Mouse (Mus musculus) myocyte (in vitro differentiated cells): Measurements from ENCODE around the gene Naa15. TPM values are rescaled to one million over a fixed set of nuclear protein-coding genes. Genes with fewer than 3 reads are reported as not detected.

ENCODE experiments used
- H3K27me3 ChIP-seq: one replicate; pipeline ENCODE4 v1.6.1; 2011; ENCODE audit not compliant: control insufficient read depth, insufficient read depth, insufficient read length
- H3K36me3 ChIP-seq: one replicate; pipeline ENCODE4 v1.6.1; 2011; ENCODE audit not compliant: control insufficient read depth, insufficient read depth
- H3K4me2 ChIP-seq: one replicate; pipeline ENCODE4 v1.6.1; 2011; ENCODE audit warnings: low read depth, control low read depth
- H3K4me3 ChIP-seq: one replicate; pipeline ENCODE4 v1.5.1; 2011; ENCODE audit warnings: mild to moderate bottlenecking, control low read depth, moderate library complexity
- H3K79me2 ChIP-seq: one replicate; pipeline ENCODE4 v1.6.1; 2011; ENCODE audit not compliant: control insufficient read depth, insufficient read depth
- H3ac ChIP-seq: one replicate; pipeline ENCODE4 v1.6.1; 2011; ENCODE audit not compliant: control insufficient read depth, insufficient read length
- CEBPB ChIP-seq: IDR thresholded peaks from 2 replicates; pipeline ENCODE4 v1.6.1; 2011; ENCODE audit warnings: mild to moderate bottlenecking, moderate library complexity; ENCODE audit not compliant: poor library complexity, insufficient read depth, severe bottlenecking
- E2F4 ChIP-seq: IDR thresholded peaks from one replicate; pipeline ENCODE4 v1.6.1; 2011; ENCODE audit warnings: mild to moderate bottlenecking, control low read depth, moderate library complexity; ENCODE audit not compliant: insufficient read depth
- MAX ChIP-seq: IDR thresholded peaks from one replicate; pipeline ENCODE4 v1.6.1; 2011; ENCODE audit warnings: low read depth, mild to moderate bottlenecking, control low read depth
- MYOD1 ChIP-seq, 3 experiments: IDR thresholded peaks; one replicate each; pipeline ENCODE4 v1.6.1; 2011; ENCODE audit warnings: control low read depth in 2 of 3, low read depth in 2 of 3, mild to moderate bottlenecking in 2 of 3, moderate library complexity in 1 of 3; ENCODE audit not compliant: insufficient read length in 2 of 3, control insufficient read depth in 1 of 3
- MYOG ChIP-seq, 3 experiments: IDR thresholded peaks; one replicate each; pipeline ENCODE4 v1.6.1; 2011; ENCODE audit warnings: control low read depth in 2 of 3, low read depth in 2 of 3, mild to moderate bottlenecking in 2 of 3; ENCODE audit not compliant: insufficient read length in 2 of 3, control insufficient read depth in 1 of 3, insufficient read depth in 1 of 3
- POLR2A ChIP-seq: IDR thresholded peaks from one replicate; pipeline ENCODE4 v1.6.1; 2011; ENCODE audit warnings: low read depth, mild to moderate bottlenecking, control low read depth, moderate library complexity; ENCODE audit not compliant: insufficient read length
- POLR2AphosphoS2 ChIP-seq: IDR thresholded peaks from one replicate; pipeline ENCODE4 v1.6.1; 2011; ENCODE audit warnings: low read depth, control low read depth; ENCODE audit not compliant: insufficient read length
- REST ChIP-seq: IDR thresholded peaks from one replicate; pipeline ENCODE4 v1.6.1; 2011; ENCODE audit warnings: mild to moderate bottlenecking, control low read depth, moderate library complexity; ENCODE audit not compliant: insufficient read depth, insufficient read length
- SRF ChIP-seq: IDR thresholded peaks from one replicate; pipeline ENCODE4 v1.6.1; 2011; ENCODE audit warnings: low read depth; ENCODE audit not compliant: control insufficient read depth, insufficient read length
- TCF12 ChIP-seq: IDR thresholded peaks from one replicate; pipeline ENCODE4 v1.6.1; 2011; ENCODE audit warnings: mild to moderate bottlenecking, control low read depth; ENCODE audit not compliant: poor library complexity, insufficient read depth, severe bottlenecking
- TCF3 ChIP-seq: IDR thresholded peaks from one replicate; pipeline ENCODE4 v1.6.1; 2011; ENCODE audit warnings: low read depth, control low read depth; ENCODE audit not compliant: insufficient read length
- USF1 ChIP-seq: IDR thresholded peaks from one replicate; pipeline ENCODE4 v1.6.1; 2011; ENCODE audit warnings: low read depth, mild to moderate bottlenecking, control low read depth, moderate library complexity
- polyA plus RNA-seq: library from polyadenylated mRNA; unstranded; fragments of >200 nt; fragmentation: generic; extraction: Trizol; gene quantifications from one replicate; pipeline ENCODE4 v1.2.1, GENCODE M21; 2012; ENCODE audit warnings: missing spikeins

The Naa15 gene
- polyA plus RNA-seq, 1 experiment: 8.4 TPM

- Histone ChIP-seq H3K27me3 (no peaks in the 10 kb centered on the region), H3K4me3 (no peak overlapping the region), H3K36me3 (peaks cover 12% of the 10 kb centered on the region), H3K4me2 (no peak overlapping the region), H3ac (no peak overlapping the region), H3K79me2 (peaks cover 6% of the 10 kb centered on the region)
- TF ChIP-seq POLR2AphosphoS2: peak; percentile 61
- TF ChIP-seq MYOD1 (IDR thresholded peaks at IDR 0.05; ENCODE audit: control insufficient read depth in 1 of 3, insufficient read length in 2 of 3, low read depth in 2 of 3): no peak
- TF ChIP-seq POLR2A: no peak
Observed at GRCm38 (mm10) chr3:51402628-51403027, 12.3 kb upstream of the Naa15 start.

- TF ChIP-seq MYOG (IDR thresholded peaks at IDR 0.05; ENCODE audit: control insufficient read depth in 1 of 3, insufficient read depth in 1 of 3, insufficient read length in 2 of 3, low read depth in 2 of 3): no peak
- no peak for TF ChIP-seq TCF12
- TF ChIP-seq TCF3: no peak
- TF ChIP-seq SRF: no peak
- TF ChIP-seq MAX: no peak
- no peak for TF ChIP-seq CEBPB
- Histone ChIP-seq H3K79me2 (peaks cover 14% of the 10 kb centered on the region), H3K4me3 (peak overlapping the region; percentile 92), H3K4me2 (peak overlapping the region; percentile 84), H3K36me3 (peaks cover 8% of the 10 kb centered on the region), H3K27me3 (no peaks in the 10 kb centered on the region), H3ac (peak overlapping the region; percentile 62)
Observed at GRCm38 (mm10) chr3:51407870-51408560, 6.9 kb upstream of the Naa15 start.

GRCm38 (mm10) chr3:51408561-51409183 is 6.3 kb upstream of the Naa15 start, which contains the start of gene Ndufc1:
Ndufc1 (minus strand) TSS chr3:51408988.
- peak within 1 kb of the TSS; percentile 62 for H3ac ChIP-seq
- TF ChIP-seq TCF3: no peak
- no peak for TF ChIP-seq E2F4
- peak in 1 of 3 experiments; percentile 22 for TF ChIP-seq MYOD1 (IDR thresholded peaks at IDR 0.05; ENCODE audit: control insufficient read depth in 1 of 3, insufficient read length in 2 of 3, low read depth in 2 of 3)
- no peak for TF ChIP-seq TCF12
- TF ChIP-seq POLR2AphosphoS2: peak; percentile 98
- TF ChIP-seq MYOG (IDR thresholded peaks at IDR 0.05; ENCODE audit: control insufficient read depth in 1 of 3, insufficient read depth in 1 of 3, insufficient read length in 2 of 3, low read depth in 2 of 3): peak in 1 of 3 experiments; percentile 31
- TF ChIP-seq POLR2A: peak; percentile 99
- no peak for TF ChIP-seq MAX
- TF ChIP-seq REST: no peak
- no peak for TF ChIP-seq CEBPB
- TF ChIP-seq USF1: no peak
- peak within 1 kb of the TSS; percentile 92 for H3K4me3 ChIP-seq
- peak within 1 kb of the TSS; percentile 87 for H3K4me2 ChIP-seq
- H3K36me3 ChIP-seq: peaks cover 8% of the 10 kb centered on the region
- H3K27me3 ChIP-seq: no peaks in the 10 kb centered on the region
- peaks cover 14% of the 10 kb centered on the region for H3K79me2 ChIP-seq

GRCm38 (mm10) chr3:51412457-51412856 is 2.5 kb upstream of the Naa15 start:
- Histone ChIP-seq H3K36me3 (no peaks in the 10 kb centered on the region), H3ac (no peak overlapping the region), H3K4me2 (no peak overlapping the region), H3K79me2 (peaks cover 19% of the 10 kb centered on the region), H3K4me3 (no peak overlapping the region), H3K27me3 (no peaks in the 10 kb centered on the region)
- TF ChIP-seq TCF12 (no peak), REST (no peak), MYOD1 (IDR thresholded peaks at IDR 0.05; ENCODE audit: control insufficient read depth in 1 of 3, insufficient read length in 2 of 3, low read depth in 2 of 3) (no peak), USF1 (no peak), E2F4 (no peak), CEBPB (no peak), SRF (no peak), POLR2AphosphoS2 (no peak), MAX (no peak), TCF3 (no peak), MYOG (IDR thresholded peaks at IDR 0.05; ENCODE audit: control insufficient read depth in 1 of 3, insufficient read depth in 1 of 3, insufficient read length in 2 of 3, low read depth in 2 of 3) (no peak), POLR2A (no peak)

- Histone ChIP-seq H3K36me3 (no peaks in the 10 kb centered on the region), H3K4me2 (no peak overlapping the region), H3K4me3 (no peak overlapping the region), H3K27me3 (no peaks in the 10 kb centered on the region), H3K79me2 (peaks cover 19% of the 10 kb centered on the region), H3ac (no peak overlapping the region)
- TF ChIP-seq USF1 (no peak), MAX (no peak), SRF (no peak), E2F4 (no peak), CEBPB (no peak), MYOG (IDR thresholded peaks at IDR 0.05; ENCODE audit: control insufficient read depth in 1 of 3, insufficient read depth in 1 of 3, insufficient read length in 2 of 3, low read depth in 2 of 3) (no peak), POLR2AphosphoS2 (no peak), POLR2A (no peak), REST (no peak), TCF3 (no peak), TCF12 (no peak)
Observed at GRCm38 (mm10) chr3:51413276-51413675, 1.7 kb upstream of the Naa15 start.
